Mouse (Mus musculus) midbrain, embryonic 15.5 days (tissue): ENCODE data around the gene Ces3a. TPM values are rescaled to one million over a fixed set of nuclear protein-coding genes. Genes with fewer than 3 reads are reported as not detected.

Experiments used
- ATAC-seq: fragments of 200-750 bp; cut with Nextera tagmentation; replicated peaks from 2 replicates; pipeline ENCODE4 v1.8.0; 2017; ENCODE audit warnings: moderate TSS enrichment
- H3K27ac ChIP-seq: fragments of 300-500 bp; sonication (generic); 2 replicates; pipeline ENCODE4 v1.5.1; 2015; ENCODE audit warnings: mild to moderate bottlenecking, inconsistent platforms
- H3K27me3 ChIP-seq: fragments of 300-500 bp; sonication (generic); replicated peaks from 2 replicates; pipeline ENCODE4 v1.6.1; 2015; ENCODE audit warnings: inconsistent platforms
- H3K36me3 ChIP-seq: fragments of 300-500 bp; sonication (generic); replicated peaks from 2 replicates; pipeline ENCODE4 v1.6.1; 2015; ENCODE audit warnings: inconsistent platforms
- H3K4me1 ChIP-seq: fragments of 300-500 bp; sonication (generic); 2 replicates; pipeline ENCODE4 v1.6.1; 2015; ENCODE audit warnings: inconsistent platforms
- H3K4me2 ChIP-seq: fragments of 300-500 bp; sonication (generic); 2 replicates; pipeline ENCODE4 v1.6.1; 2015; ENCODE audit warnings: inconsistent platforms, mild to moderate bottlenecking, moderate library complexity
- H3K4me3 ChIP-seq: fragments of 300-500 bp; sonication (generic); 2 replicates; pipeline ENCODE4 v1.5.1; 2015; ENCODE audit warnings: mild to moderate bottlenecking, inconsistent platforms
- H3K9ac ChIP-seq: fragments of 300-500 bp; sonication (generic); 2 replicates; pipeline ENCODE4 v1.6.1; 2015; ENCODE audit warnings: mild to moderate bottlenecking, inconsistent platforms
- H3K9me3 ChIP-seq: fragments of 300-500 bp; sonication (generic); 2 replicates; pipeline ENCODE4 v1.6.1; 2016; ENCODE audit warnings: inconsistent platforms
- WGBS: fragments of 180-500 bp; shearing (Covaris S2); methylation state at CpG from one replicate; pipeline ENCODE4 v1.1.7; 2015; ENCODE audit warnings: mixed read lengths; 5-methylcytosine and 5-hydroxymethylcytosine counted together
- polyA plus RNA-seq: library from polyadenylated mRNA; unstranded; fragments of >200 nt; fragmentation: Nextera tagmentation; extraction: Ambion mirVana; gene quantifications from 2 replicates; pipeline ENCODE4 v1.2.1, GENCODE M21; 2015

Ces3a gene
- polyA plus RNA-seq, 1 experiment from 2014 or later, result not detected

- H3K36me3 ChIP-seq, result no peaks in the 10 kb centered on the region
- no peak for ATAC-seq
- no peaks in the 10 kb centered on the region for H3K4me1 ChIP-seq
- no peak overlapping the region for H3K4me2 ChIP-seq
- H3K27me3 ChIP-seq, result no peaks in the 10 kb centered on the region
- no peak overlapping the region for H3K27ac ChIP-seq
- no peak overlapping the region for H3K9ac ChIP-seq
- no peaks in the 10 kb centered on the region for H3K9me3 ChIP-seq
- 89% methylated on average over 3 of the region's 3 CpGs for WGBS
- H3K4me3 ChIP-seq, result no peak overlapping the region
These were observed 55.8 kb downstream of the Ces3a start for GRCm38 (mm10) chr8:105104220-105104619.

Other genes starting within 250 kb of the Ces3a start
- gene Ces2b, start 217.0 kb upstream of the Ces3a start, polyA plus RNA-seq, result 0.28 and 0.42 TPM in 2 replicates
- not detected in 2 replicates for gene Ces2c, start 201.5 kb upstream of the Ces3a start, polyA plus RNA-seq
- not detected in 2 replicates for gene Ces2e, start 122.3 kb upstream of the Ces3a start, polyA plus RNA-seq
- not detected in 2 replicates for gene Ces2f, start 101.2 kb upstream of the Ces3a start, polyA plus RNA-seq
- gene Ces2g, start 86.9 kb upstream of the Ces3a start, polyA plus RNA-seq, result 0.08 TPM in 1 of 2 replicates, not detected in the other
- not detected in 2 replicates for gene Ces2h, start 47.7 kb upstream of the Ces3a start, polyA plus RNA-seq
- gene Ces3b, start 35.2 kb downstream of the Ces3a start, polyA plus RNA-seq, result not detected in 2 replicates
- gene Ces4a, start 83.2 kb downstream of the Ces3a start, polyA plus RNA-seq, result 0.06 TPM in 1 of 2 replicates, not detected in the other
- gene Cbfb, start 122.1 kb downstream of the Ces3a start, polyA plus RNA-seq, result 20.3 and 22.5 TPM in 2 replicates
- 37.1 and 37.6 TPM in 2 replicates for gene D230025D16Rik, start 176.5 kb downstream of the Ces3a start, polyA plus RNA-seq
- 8.1 TPM in 2 replicates for gene B3gnt9, start 206.6 kb downstream of the Ces3a start, polyA plus RNA-seq
- gene Tradd, start 216.0 kb downstream of the Ces3a start, polyA plus RNA-seq, result 13.5 and 13.6 TPM in 2 replicates
- gene Fbxl8, start 216.0 kb downstream of the Ces3a start, polyA plus RNA-seq, result 0.99 and 1.3 TPM in 2 replicates
- 0.25 and 0.42 TPM in 2 replicates for gene Hsf4, start 221.2 kb downstream of the Ces3a start, polyA plus RNA-seq
- gene Nol3, start 227.5 kb downstream of the Ces3a start, polyA plus RNA-seq, result 4.0 and 4.5 TPM in 2 replicates
- 165 and 173 TPM in 2 replicates for gene 4931428F04Rik, start 241.3 kb downstream of the Ces3a start, polyA plus RNA-seq
- 11.8 and 12.7 TPM in 2 replicates for gene Exoc3l, start 247.5 kb downstream of the Ces3a start, polyA plus RNA-seq
- 45.3 and 48.9 TPM in 2 replicates for gene E2f4, start 249.1 kb downstream of the Ces3a start, polyA plus RNA-seq